ENCODE assay signal across 8 mouse cellular contexts in the genomic region with DNA sequence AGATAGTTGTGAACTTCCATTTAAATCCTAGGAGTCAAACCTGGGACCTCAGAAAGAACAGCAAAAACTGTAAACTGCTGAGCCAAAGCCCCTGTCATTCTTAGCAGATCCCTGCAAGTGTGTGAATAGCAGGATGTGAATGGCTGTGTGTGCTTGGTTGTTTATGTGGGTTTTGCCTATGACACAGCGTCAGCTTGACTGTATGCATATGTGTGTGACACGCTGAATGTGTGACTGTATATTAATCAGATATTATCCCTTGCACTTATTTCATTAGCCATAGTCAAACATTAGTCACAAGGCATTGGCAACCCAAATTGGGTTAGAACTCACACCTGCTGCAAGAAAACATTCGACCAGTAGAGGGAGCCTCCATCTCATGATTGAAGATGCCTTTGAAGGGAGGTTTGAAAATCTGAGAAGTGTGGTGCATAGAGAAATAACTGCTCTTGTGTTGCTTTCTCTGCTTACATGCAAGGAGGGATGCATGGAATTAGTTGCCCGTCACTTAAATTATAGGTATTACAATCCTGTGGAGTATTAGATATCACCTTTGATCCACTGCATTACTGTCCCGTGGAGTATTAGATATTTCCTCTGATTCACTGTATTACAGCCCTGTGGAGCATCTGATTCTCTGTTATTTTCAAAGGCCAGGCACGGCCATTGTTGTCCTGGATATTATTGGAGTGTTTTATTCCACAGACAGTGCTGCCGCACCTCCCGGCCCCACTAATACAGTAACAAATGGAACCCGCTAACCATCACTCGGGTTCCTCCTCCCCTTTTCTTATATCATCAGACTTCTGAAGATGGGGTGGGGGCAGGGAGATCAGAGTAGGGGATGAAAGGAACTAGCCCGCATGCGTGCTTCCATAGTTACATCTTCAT.
DNase-seq lines count a peak whose midpoint lies in the region; ATAC-seq and TF ChIP-seq lines count a peak whose summit lies in the region.

No protein-coding gene starts in this region.

- peak; percentile 36 to 56; a peak in 3 of 4 replicates for TF ChIP-seq CTCF in CH12.LX (conservative IDR thresholded peaks at IDR 0.05 in 1 of 2, IDR thresholded peaks at IDR 0.05 in 1 of 2; ENCODE audit: low read depth in 2 of 2, low read length in 2 of 2)
- peak; percentile 73 for TF ChIP-seq CTCF in liver, postnatal 0 days (IDR thresholded peaks at IDR 0.05; ENCODE audit: low read depth)

- DNase-seq in CH12.LX (ENCODE audit: extremely low read depth), result peak; percentile 9
- peak; percentile 60 for DNase-seq in NIH3T3 (ENCODE audit: low read depth)
- peak; percentile 89 to 93 for DNase-seq in cerebellum, postnatal 14 days
- DNase-seq in frontal cortex, postnatal 36 days (ENCODE audit: low spot score in 2 of 2), result peak; percentile 75 to 86
- peak; percentile 47 to 76 for DNase-seq in kidney, postnatal 25 days
- peak; percentile 38 for DNase-seq in liver, postnatal 0 days
- peak; percentile 89 for DNase-seq in retina, embryonic 14.5 days (ENCODE audit: low spot score)

- WGBS in liver, postnatal 0 days (ENCODE audit: insufficient replicate concordance), result 50% methylated on average over 12 of the region's 12 CpGs

- no peak overlapping the region for H3K4me3 ChIP-seq in CH12.LX (replicated peaks in 1 of 3; ENCODE audit: low read depth in 2 of 3, low read length in 2 of 3, poor library complexity in 1 of 3)
- no peak overlapping the region for H3K4me3 ChIP-seq in liver, postnatal 0 days (ENCODE audit: low read depth, low read length)

- no peak for TF ChIP-seq POLR2A in CH12.LX (IDR thresholded peaks at IDR 0.05; ENCODE audit: low read depth, low read length)

- no peak overlapping the region for H3K4me2 ChIP-seq in CH12.LX (ENCODE audit: insufficient read depth, low read depth, poor library complexity, severe bottlenecking)
- H3K4me2 ChIP-seq in liver, postnatal 0 days (ENCODE audit: low read depth, low read length), result no peak overlapping the region

- H3K9me3 ChIP-seq in CH12.LX (replicated peaks; ENCODE audit: low read length), result peaks cover 59% of the 10 kb centered on the region
- no peaks in the 10 kb centered on the region for H3K9me3 ChIP-seq in liver, postnatal 0 days (ENCODE audit: low read length)

- in situ Hi-C loops in CH12.LX (cut with MboI; ENCODE audit: low pct_ligation_motif_present, low pct_unique_long_range_greater_than_20kb, low sequenced_read_pairs), result no loop called here

- H3K27ac ChIP-seq in CH12.LX (ENCODE audit: insufficient read depth, low read depth), result no peak overlapping the region
- no peak overlapping the region for H3K27ac ChIP-seq in liver, postnatal 0 days (ENCODE audit: low read depth)

- dilution Hi-C loops in CH12.LX (cut with MboI; ENCODE audit: extremely low pct_ligation_motif_present, extremely low pct_unique_long_range_greater_than_20kb, low sequenced_read_pairs), result no loop called here

- no peaks in the 10 kb centered on the region for H3K79me2 ChIP-seq in CH12.LX (replicated peaks; ENCODE audit: control insufficient read depth, extremely low read depth, insufficient read depth, poor library complexity, severe bottlenecking)

- no peaks in the 10 kb centered on the region for H3K4me1 ChIP-seq in CH12.LX (ENCODE audit: control insufficient read depth in 1 of 2, insufficient read depth in 2 of 2)
- H3K4me1 ChIP-seq in liver, postnatal 0 days (ENCODE audit: insufficient read depth), result no peaks in the 10 kb centered on the region

- no peak overlapping the region for H3K9ac ChIP-seq in CH12.LX (ENCODE audit: insufficient read depth, low read depth)
- no peak overlapping the region for H3K9ac ChIP-seq in liver, postnatal 0 days (replicated peaks)

- ATAC-seq in liver, postnatal 0 days, result no peak
- no peak for ATAC-seq in inflammation-experienced regulatory T-cells, adult 6 months

- no peaks in the 10 kb centered on the region for H3K27me3 ChIP-seq in CH12.LX (replicated peaks)
- H3K27me3 ChIP-seq in liver, postnatal 0 days (ENCODE audit: insufficient read depth, low read length), result no peaks in the 10 kb centered on the region

- H3K36me3 ChIP-seq in CH12.LX (replicated peaks in 1 of 2; ENCODE audit: control insufficient read depth in 1 of 2, insufficient read depth in 1 of 2, low read length in 1 of 2), result no peaks in the 10 kb centered on the region
- no peaks in the 10 kb centered on the region for H3K36me3 ChIP-seq in liver, postnatal 0 days (replicated peaks; ENCODE audit: insufficient read depth, low read length)

- peak; percentile 55 for TF ChIP-seq RAD21 in CH12.LX (IDR thresholded peaks at IDR 0.05; ENCODE audit: low read depth, low read length)

- TF ChIP-seq EP300 in CH12.LX (IDR thresholded peaks at IDR 0.05; ENCODE audit: low read length), result no peak
- no peak for TF ChIP-seq EP300 in liver, postnatal 0 days (IDR thresholded peaks at IDR 0.05; ENCODE audit: low read depth)

TF ChIP-seq in CH12.LX, 34 proteins besides CTCF, POLR2A, EP300 and RAD21:
- peak; percentile 20; the same call in 1 of the 2 replicates for TF ChIP-seq SMC3 (IDR thresholded peaks at IDR 0.05; ENCODE audit: low read depth, low read length)
- TF ChIP-seq ZMIZ1 (IDR thresholded peaks at IDR 0.05; ENCODE audit: low read depth, low read length), result no peak
TF ChIP-seq in CH12.LX: peak in this region for 1.

Comparison
In these comparisons a context has a peak if more than half of its experiments do, and no peak if none do; other contexts are left out.
1. DNase-seq: peak in every context shown above with its lines; median percentile 91 in cerebellum, postnatal 14 days; 89 in retina, embryonic 14.5 days; 80 in frontal cortex, postnatal 36 days; 62 in kidney, postnatal 25 days; 60 in NIH3T3; 38 in liver, postnatal 0 days; 9 in CH12.LX.